Mouse (Mus musculus) forebrain, embryonic 15.5 days (tissue): ENCODE results near the gene Iqsec1. TPM values are rescaled to one million over a fixed set of nuclear protein-coding genes. Genes with fewer than 3 reads are reported as not detected.

ENCODE experiments used
- ATAC-seq: fragments of 200-750 bp; cut with Nextera tagmentation; replicated peaks from 2 replicates; pipeline ENCODE4 v1.8.0; 2017; ENCODE audit warnings: mild to moderate bottlenecking, moderate TSS enrichment, moderate library complexity
- H3K27ac ChIP-seq: fragments of 300-500 bp; sonication (generic); replicated peaks from 2 replicates; pipeline ENCODE4 v1.5.1; 2015; ENCODE audit warnings: mild to moderate bottlenecking, inconsistent platforms
- H3K27me3 ChIP-seq: fragments of 300-500 bp; sonication (generic); 2 replicates; pipeline ENCODE4 v1.6.1; 2015; ENCODE audit warnings: inconsistent platforms
- H3K36me3 ChIP-seq: fragments of 300-500 bp; sonication (generic); 2 replicates; pipeline ENCODE4 v1.6.1; 2015; ENCODE audit warnings: mild to moderate bottlenecking, inconsistent platforms
- H3K4me1 ChIP-seq: fragments of 300-500 bp; sonication (generic); 2 replicates; pipeline ENCODE4 v1.6.1; 2015; ENCODE audit warnings: inconsistent platforms
- H3K4me2 ChIP-seq: fragments of 300-500 bp; sonication (generic); replicated peaks from 2 replicates; pipeline ENCODE4 v1.6.1; 2015; ENCODE audit warnings: mild to moderate bottlenecking, inconsistent platforms
- H3K4me3 ChIP-seq: fragments of 300-500 bp; sonication (generic); 2 replicates; pipeline ENCODE4 v1.5.1; 2015; ENCODE audit warnings: mild to moderate bottlenecking, inconsistent platforms
- H3K9ac ChIP-seq: fragments of 300-500 bp; sonication (generic); replicated peaks from 2 replicates; pipeline ENCODE4 v1.6.1; 2015; ENCODE audit warnings: mild to moderate bottlenecking, inconsistent platforms
- H3K9me3 ChIP-seq: fragments of 300-500 bp; sonication (generic); 2 replicates; pipeline ENCODE4 v1.6.1; 2016; ENCODE audit warnings: inconsistent platforms
- WGBS: fragments of 180-500 bp; shearing (Covaris S2); methylation state at CpG from one replicate; pipeline ENCODE4 v1.1.7; 2015; ENCODE audit warnings: mixed read lengths; 5-methylcytosine and 5-hydroxymethylcytosine counted together
- microRNA-seq: library from miRNA; unstranded; fragments of <30 nt; microRNA quantifications from one replicate; pipeline ENCODE4, GENCODE M21; 2016
- polyA plus RNA-seq: library from polyadenylated mRNA; unstranded; fragments of >200 nt; fragmentation: Nextera tagmentation; extraction: Ambion mirVana; gene quantifications from 2 replicates; pipeline ENCODE4 v1.2.1, GENCODE M21; 2015

The Iqsec1 gene
- polyA plus RNA-seq, 1 experiment from 2014 or later = 16.3 TPM

GRCm38 (mm10) chr6:90610248-90610647 lies 378.2 kb downstream of the Iqsec1 start:
- H3K4me2 ChIP-seq = no peak overlapping the region
- no peaks in the 10 kb centered on the region for H3K9me3 ChIP-seq
- no peak overlapping the region for H3K9ac ChIP-seq
- no peaks in the 10 kb centered on the region for H3K36me3 ChIP-seq
- no peak overlapping the region for H3K4me3 ChIP-seq
- ATAC-seq = no peak
- 88% methylated on average over 5 of the region's 5 CpGs for WGBS
- no peaks in the 10 kb centered on the region; the same call in 1 of the 2 replicates for H3K27me3 ChIP-seq
- H3K4me1 ChIP-seq = peaks cover 5% of the 10 kb centered on the region
- no peak overlapping the region for H3K27ac ChIP-seq

GRCm38 (mm10) chr6:90608186-90608585 lies 380.3 kb downstream of the Iqsec1 start:
- WGBS = 73% methylated on average over 6 of the region's 6 CpGs
- no peak overlapping the region for H3K4me3 ChIP-seq
- H3K4me1 ChIP-seq = peaks cover 9% of the 10 kb centered on the region
- no peak for ATAC-seq
- H3K9me3 ChIP-seq = no peaks in the 10 kb centered on the region
- no peaks in the 10 kb centered on the region; the same call in 1 of the 2 replicates for H3K27me3 ChIP-seq
- no peaks in the 10 kb centered on the region for H3K36me3 ChIP-seq
- no peak overlapping the region for H3K27ac ChIP-seq
- H3K4me2 ChIP-seq = no peak overlapping the region
- no peak overlapping the region for H3K9ac ChIP-seq

DNA sequence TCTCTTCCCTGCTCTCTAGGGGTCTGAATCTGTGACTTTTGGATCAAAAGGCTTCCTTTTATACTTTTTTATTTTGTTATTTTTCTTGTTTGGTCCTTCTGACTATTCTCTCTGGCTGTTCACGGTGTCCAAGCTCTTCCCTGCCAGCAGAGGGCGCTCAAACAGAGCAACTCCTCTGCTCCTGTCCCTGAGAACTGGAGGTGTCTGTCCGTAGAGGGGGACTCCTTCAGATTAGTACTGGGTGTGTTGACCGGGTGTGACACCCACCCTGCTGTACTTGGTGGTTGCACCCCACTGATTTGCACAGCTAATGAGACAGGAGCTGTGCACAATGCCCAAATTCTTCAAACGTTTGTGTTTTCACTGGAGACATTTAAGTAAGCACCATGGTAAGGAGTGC lies 381.3 kb downstream of the Iqsec1 start:
- H3K9me3 ChIP-seq = no peaks in the 10 kb centered on the region
- H3K36me3 ChIP-seq = no peaks in the 10 kb centered on the region
- no peaks in the 10 kb centered on the region; the same call in 1 of the 2 replicates for H3K27me3 ChIP-seq
- 15% methylated on average over 5 of the region's 5 CpGs for WGBS
- H3K4me3 ChIP-seq = no peak overlapping the region
- no peak overlapping the region for H3K27ac ChIP-seq
- H3K4me2 ChIP-seq = no peak overlapping the region
- H3K9ac ChIP-seq = no peak overlapping the region
- peaks cover 9% of the 10 kb centered on the region for H3K4me1 ChIP-seq
- ATAC-seq = no peak

GRCm38 (mm10) chr6:90606538-90606937 lies 381.9 kb downstream of the Iqsec1 start:
- Histone ChIP-seq H3K4me3 (no peak overlapping the region), H3K27me3 (no peaks in the 10 kb centered on the region; the same call in 1 of the 2 replicates), H3K4me1 (peaks cover 9% of the 10 kb centered on the region), H3K9ac (no peak overlapping the region), H3K9me3 (no peaks in the 10 kb centered on the region), H3K36me3 (no peaks in the 10 kb centered on the region), H3K27ac (no peak overlapping the region), H3K4me2 (no peak overlapping the region)
- no peak for ATAC-seq
- 26% methylated on average over 7 of the region's 7 CpGs for WGBS

Small RNAs within 50 kb of the gene (microRNA-seq; reads per million reads assigned to microRNA genes)
- gene Gm24816 = not detected

Other genes starting within 250 kb of the Iqsec1 start
- 18.0 and 18.3 TPM in 2 replicates for gene Nup210, start 128.1 kb upstream of the Iqsec1 start, polyA plus RNA-seq
- gene Hdac11, start 168.0 kb upstream of the Iqsec1 start, polyA plus RNA-seq = 21.1 and 24.1 TPM in 2 replicates
- gene Fbln2, start 223.8 kb upstream of the Iqsec1 start, polyA plus RNA-seq = 10.0 and 11.1 TPM in 2 replicates